Mouse (Mus musculus): ENCODE results near the gene Pip5k1c. TPM values are rescaled to one million over a fixed set of nuclear protein-coding genes. Genes with fewer than 3 reads are reported as not detected.

The Pip5k1c gene
- polyA plus RNA-seq, 2 experiments = 53.0 to 70.4 TPM

DNA sequence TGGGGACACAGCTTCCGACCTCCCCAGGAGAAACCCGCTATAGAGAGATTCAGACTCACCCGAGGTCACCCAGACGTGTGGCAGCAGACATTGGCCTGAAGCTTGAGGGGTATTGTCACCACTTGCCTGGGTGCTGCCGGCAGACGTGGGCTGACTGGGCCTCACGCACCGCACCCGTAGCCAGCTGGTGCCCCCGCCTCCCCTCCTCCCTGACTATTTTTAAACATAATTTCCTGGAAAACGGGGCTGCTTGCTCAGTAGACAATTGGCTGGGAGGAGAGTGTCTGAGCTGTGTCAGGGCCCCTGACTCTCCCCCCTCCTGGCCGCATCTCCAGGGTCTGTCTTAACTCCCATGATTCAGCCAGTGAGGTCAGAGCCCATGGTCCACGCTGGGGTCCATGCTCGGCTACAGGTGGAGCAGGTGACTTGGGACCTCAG, 10.0 kb downstream of the Pip5k1c start:
- Histone ChIP-seq H3K9ac (ENCODE audit: low read depth, low read length, severe bottlenecking) (0 out of 2 replicates have a peak overlapping the region, but pooled peaks have one; percentile 12), H3K36me3 (ENCODE audit: control insufficient read depth, insufficient read depth, low read length) (peaks cover 27% of the 10 kb centered on the region)
- 70% methylated on average over 14 of the region's 14 CpGs for WGBS

DNA sequence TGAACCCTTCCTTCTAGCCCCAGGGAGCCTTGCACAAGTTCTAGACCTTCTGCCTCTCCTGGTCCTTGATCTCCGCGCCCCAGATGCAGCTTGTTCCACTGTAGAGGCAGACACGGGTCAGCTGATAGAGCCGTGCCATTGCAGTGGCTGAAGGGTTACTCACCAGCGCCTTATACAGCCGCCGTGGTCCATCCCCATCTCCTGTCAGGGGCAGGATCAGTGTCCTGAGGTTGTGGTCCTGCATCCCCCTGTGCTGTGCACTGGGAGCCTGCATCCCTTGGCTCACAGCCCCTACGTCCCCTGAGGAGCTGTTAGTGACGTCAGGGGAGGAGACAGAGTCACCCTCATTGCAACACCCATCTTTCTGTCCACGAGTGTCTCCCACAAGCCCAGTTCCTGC, 10.5 kb downstream of the Pip5k1c start:
- H3K9ac ChIP-seq (ENCODE audit: low read depth, low read length, severe bottlenecking) = 0 out of 2 replicates have a peak overlapping the region, but pooled peaks have one; percentile 12
- H3K4me1 ChIP-seq (ENCODE audit: control insufficient read depth, insufficient read depth, low read length) = no peaks in the 10 kb centered on the region
- no peaks in the 10 kb centered on the region for H3K27me3 ChIP-seq (ENCODE audit: control insufficient read depth, insufficient read depth, low read length)
- 84% methylated on average over 10 of the region's 10 CpGs for WGBS
- H3K4me3 ChIP-seq (replicated peaks; ENCODE audit: low read length) = no peak overlapping the region
- H3K27ac ChIP-seq (replicated peaks; ENCODE audit: low read depth, low read length) = no peak overlapping the region
- ATAC-seq (ENCODE audit: low FRiP score, low read depth) (no peak), DNase-seq (ENCODE audit: low spot score) (no peak)
- H3K36me3 ChIP-seq (ENCODE audit: control insufficient read depth, insufficient read depth, low read length) = peaks cover 32% of the 10 kb centered on the region
- H3K4me2 ChIP-seq (replicated peaks; ENCODE audit: low read depth, low read length, severe bottlenecking) = no peak overlapping the region
- no peak for TF ChIP-seq POLR2A (IDR thresholded peaks at IDR 0.05; ENCODE audit: borderline replicate concordance, extremely low read depth, insufficient read depth, insufficient read length)
- no peaks in the 10 kb centered on the region for H3K9me3 ChIP-seq (ENCODE audit: control insufficient read depth, low read length)

More for the DNA sequence above, 10.0 kb downstream of the Pip5k1c start:
- Histone ChIP-seq H3K27ac (replicated peaks; ENCODE audit: low read depth, low read length) (no peak overlapping the region), H3K27me3 (ENCODE audit: control insufficient read depth, insufficient read depth, low read length) (no peaks in the 10 kb centered on the region), H3K4me1 (ENCODE audit: control insufficient read depth, insufficient read depth, low read length) (no peaks in the 10 kb centered on the region), H3K9me3 (ENCODE audit: control insufficient read depth, low read length) (no peaks in the 10 kb centered on the region), H3K4me2 (replicated peaks; ENCODE audit: low read depth, low read length, severe bottlenecking) (no peak overlapping the region), H3K4me3 (replicated peaks; ENCODE audit: low read length) (no peak overlapping the region)
- no peak for DNase-seq (ENCODE audit: low spot score)
- ATAC-seq (ENCODE audit: low FRiP score, low read depth) = no peak
- no peak for TF ChIP-seq POLR2A (IDR thresholded peaks at IDR 0.05; ENCODE audit: borderline replicate concordance, extremely low read depth, insufficient read depth, insufficient read length)

DNA sequence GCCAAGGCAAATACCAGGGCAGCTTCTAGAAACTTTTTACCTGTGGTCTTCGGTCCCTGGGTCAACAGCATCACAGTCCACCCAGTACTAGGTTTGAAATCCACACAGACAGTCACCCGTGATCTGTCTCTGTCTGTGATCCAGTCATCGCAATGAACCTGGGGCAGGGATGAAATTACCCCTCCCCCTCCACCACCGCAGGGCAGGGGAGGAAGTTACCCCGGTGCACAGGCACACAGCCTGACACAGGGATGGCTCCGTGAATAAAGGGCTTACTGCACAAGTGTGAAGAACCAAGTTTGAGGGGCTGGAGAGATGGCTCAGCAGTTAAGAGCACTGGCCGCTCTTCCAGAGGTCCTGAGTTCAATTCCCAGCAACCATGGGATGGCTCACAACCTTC, 11.0 kb downstream of the Pip5k1c start:
- Histone ChIP-seq H3K9ac (ENCODE audit: low read depth, low read length, severe bottlenecking) (no peak overlapping the region), H3K4me1 (ENCODE audit: control insufficient read depth, insufficient read depth, low read length) (no peaks in the 10 kb centered on the region), H3K4me2 (replicated peaks; ENCODE audit: low read depth, low read length, severe bottlenecking) (no peak overlapping the region), H3K4me3 (replicated peaks; ENCODE audit: low read length) (no peak overlapping the region), H3K27me3 (ENCODE audit: control insufficient read depth, insufficient read depth, low read length) (no peaks in the 10 kb centered on the region), H3K9me3 (ENCODE audit: control insufficient read depth, low read length) (no peaks in the 10 kb centered on the region), H3K36me3 (ENCODE audit: control insufficient read depth, insufficient read depth, low read length) (peaks cover 37% of the 10 kb centered on the region), H3K27ac (replicated peaks; ENCODE audit: low read depth, low read length) (no peak overlapping the region)
- TF ChIP-seq POLR2A (IDR thresholded peaks at IDR 0.05; ENCODE audit: borderline replicate concordance, extremely low read depth, insufficient read depth, insufficient read length) = no peak
- WGBS = 80% methylated on average over 7 of the region's 7 CpGs
- DNase-seq (ENCODE audit: low spot score) (no peak), ATAC-seq (ENCODE audit: low FRiP score, low read depth) (no peak)

DNA sequence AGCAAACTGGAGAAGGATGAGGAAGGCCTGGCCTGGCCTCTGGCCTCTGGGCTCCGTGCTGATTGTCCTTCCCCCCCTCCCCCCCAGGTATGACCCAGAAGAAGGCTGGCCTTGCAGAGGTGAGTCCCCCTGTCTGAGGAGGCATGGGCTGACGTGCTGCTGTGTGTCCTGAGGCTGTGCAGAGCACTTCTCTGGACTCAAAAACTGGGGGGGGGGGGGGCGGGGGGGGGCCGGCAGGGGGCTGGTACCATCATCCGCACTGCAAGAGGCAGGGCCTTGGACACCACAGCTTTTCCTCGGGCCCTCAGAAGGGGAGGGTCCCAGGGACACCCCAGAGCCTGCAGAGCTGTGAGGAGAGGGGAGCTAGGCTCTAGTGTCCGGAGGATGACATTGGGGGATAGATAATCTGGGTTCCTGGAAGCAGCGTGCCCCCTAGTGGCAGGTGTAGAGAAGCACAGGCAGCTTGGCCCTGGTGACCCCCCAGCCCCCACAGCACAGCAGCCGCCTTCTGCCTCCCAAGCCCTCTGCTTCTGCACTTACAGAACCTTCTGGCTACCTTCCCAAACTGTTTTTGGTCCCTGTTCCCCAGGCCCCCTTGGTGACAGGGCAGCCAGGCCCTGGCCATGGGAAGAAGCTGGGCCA, 12.0 kb downstream of the Pip5k1c start:
- no peak for DNase-seq (ENCODE audit: low spot score)
- Histone ChIP-seq H3K4me3 (replicated peaks; ENCODE audit: low read length) (no peak overlapping the region), H3K4me1 (ENCODE audit: control insufficient read depth, insufficient read depth, low read length) (no peaks in the 10 kb centered on the region), H3K27ac (replicated peaks; ENCODE audit: low read depth, low read length) (no peak overlapping the region), H3K4me2 (replicated peaks; ENCODE audit: low read depth, low read length, severe bottlenecking) (no peak overlapping the region), H3K36me3 (ENCODE audit: control insufficient read depth, insufficient read depth, low read length) (peaks cover 44% of the 10 kb centered on the region), H3K9ac (ENCODE audit: low read depth, low read length, severe bottlenecking) (no peak overlapping the region), H3K9me3 (ENCODE audit: control insufficient read depth, low read length) (no peaks in the 10 kb centered on the region), H3K27me3 (ENCODE audit: control insufficient read depth, insufficient read depth, low read length) (no peaks in the 10 kb centered on the region)
- ATAC-seq (ENCODE audit: low FRiP score, low read depth) = no peak
- 17% methylated on average over 5 of the region's 9 CpGs for WGBS
- no peak for TF ChIP-seq POLR2A (IDR thresholded peaks at IDR 0.05; ENCODE audit: borderline replicate concordance, extremely low read depth, insufficient read depth, insufficient read length)

DNA sequence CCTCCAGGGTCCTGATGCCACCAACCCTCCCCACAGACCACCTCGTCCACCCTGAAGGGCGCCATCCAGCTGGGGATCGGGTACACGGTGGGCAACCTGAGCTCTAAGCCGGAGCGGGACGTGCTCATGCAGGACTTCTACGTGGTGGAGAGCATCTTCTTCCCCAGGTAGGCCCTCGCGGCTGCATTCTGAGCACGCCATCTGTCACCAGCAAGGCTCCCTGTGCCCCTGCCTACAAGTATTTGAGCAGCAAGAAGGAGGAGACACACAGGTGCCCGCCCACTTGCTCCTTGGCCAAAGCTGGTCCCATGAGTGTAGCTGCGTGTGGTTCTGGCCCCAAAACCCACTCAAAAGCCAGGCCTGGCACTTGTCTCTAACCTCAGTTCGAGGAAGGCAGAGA, 12.9 kb downstream of the Pip5k1c start:
- ATAC-seq (ENCODE audit: low FRiP score, low read depth) (no peak), DNase-seq (ENCODE audit: low spot score) (no peak)
- Histone ChIP-seq H3K36me3 (ENCODE audit: control insufficient read depth, insufficient read depth, low read length) (peaks cover 51% of the 10 kb centered on the region), H3K4me1 (ENCODE audit: control insufficient read depth, insufficient read depth, low read length) (no peaks in the 10 kb centered on the region), H3K9ac (ENCODE audit: low read depth, low read length, severe bottlenecking) (no peak overlapping the region), H3K9me3 (ENCODE audit: control insufficient read depth, low read length) (no peaks in the 10 kb centered on the region), H3K4me2 (replicated peaks; ENCODE audit: low read depth, low read length, severe bottlenecking) (no peak overlapping the region), H3K27me3 (ENCODE audit: control insufficient read depth, insufficient read depth, low read length) (no peaks in the 10 kb centered on the region), H3K4me3 (replicated peaks; ENCODE audit: low read length) (no peak overlapping the region), H3K27ac (replicated peaks; ENCODE audit: low read depth, low read length) (no peak overlapping the region)
- WGBS = 95% methylated on average over 8 of the region's 14 CpGs
- no peak for TF ChIP-seq POLR2A (IDR thresholded peaks at IDR 0.05; ENCODE audit: borderline replicate concordance, extremely low read depth, insufficient read depth, insufficient read length)

All from limb, embryonic 14.5 days (tissue).